Mouse (Mus musculus): Measurements from ENCODE around the gene Myo1d. TPM values are rescaled to one million over a fixed set of nuclear protein-coding genes. Genes with fewer than 3 reads are reported as not detected.

The Myo1d gene
- polyA plus RNA-seq, 1 experiment from 2014 or later, result 50.1 TPM

DNA sequence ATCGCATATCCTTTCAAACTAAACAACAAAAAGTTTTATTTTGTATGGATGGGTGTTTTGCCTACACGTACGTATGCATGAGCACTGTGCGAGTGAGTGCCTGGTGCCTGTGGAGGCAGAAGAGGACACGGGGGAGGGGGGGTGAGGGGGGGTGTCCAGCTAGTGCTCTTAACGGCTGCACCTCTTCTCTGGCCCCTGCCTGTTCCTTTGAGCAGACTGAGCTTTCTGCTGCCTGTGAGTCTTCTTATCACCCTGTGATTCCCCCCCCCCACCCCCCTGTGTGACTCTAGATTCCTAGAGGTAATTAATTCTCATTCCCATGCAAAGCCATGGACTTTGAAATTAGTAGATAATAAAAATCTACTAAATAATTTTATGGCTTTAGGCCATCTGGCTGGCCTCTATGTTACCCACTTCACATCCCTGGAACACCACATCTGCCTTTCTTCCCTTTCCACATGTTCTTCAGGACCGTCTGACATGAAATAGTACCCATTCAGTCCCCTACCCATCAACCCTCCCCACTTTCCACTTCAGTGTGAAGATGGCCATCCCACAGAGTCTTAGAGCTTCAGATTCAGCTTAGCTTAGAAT is 9.9 kb upstream of the Myo1d start:
- Histone ChIP-seq H3K9ac (ENCODE audit: low read length) (no peak overlapping the region), H3K4me2 (ENCODE audit: low read length) (no peak overlapping the region), H3K27me3 (replicated peaks; ENCODE audit: control insufficient read depth, insufficient read depth, low read length) (no peaks in the 10 kb centered on the region), H3K4me3 (ENCODE audit: low read depth, low read length) (no peak overlapping the region), H3K9me3 (ENCODE audit: control insufficient read depth, low read length) (no peaks in the 10 kb centered on the region), H3K27ac (ENCODE audit: low read depth) (no peak overlapping the region), H3K36me3 (ENCODE audit: control insufficient read depth, insufficient read depth, low read length) (no peaks in the 10 kb centered on the region), H3K4me1 (replicated peaks; ENCODE audit: control insufficient read depth, insufficient read depth, low read length) (peaks cover 8% of the 10 kb centered on the region; the same call in 1 of the 2 replicates)
- no peak for DNase-seq (ENCODE audit: low spot score)
- ATAC-seq (replicated peaks; ENCODE audit: low FRiP score, low TSS enrichment, low read depth), result no peak; the same call in 1 of the 2 replicates
- 44% methylated on average over 7 of the region's 7 CpGs for WGBS

DNA sequence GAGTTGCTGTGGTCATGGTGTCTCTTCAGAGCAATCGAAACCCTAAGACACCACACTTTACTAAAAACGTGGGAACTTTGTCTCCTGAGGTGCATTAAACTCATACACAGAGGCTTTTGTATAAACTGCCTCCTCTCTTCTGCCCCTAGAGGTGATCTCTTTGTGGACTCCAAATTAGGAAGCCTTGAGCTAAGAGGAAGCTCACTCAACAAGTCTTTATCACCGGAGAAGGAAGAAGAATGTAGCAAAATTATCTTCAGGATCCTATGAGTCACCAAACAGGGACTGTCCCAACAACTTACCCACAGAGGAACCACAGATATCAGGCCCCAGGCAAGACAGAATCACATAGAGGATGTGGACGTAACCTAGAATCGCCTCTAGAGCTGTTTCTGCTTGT is 5.8 kb upstream of the Myo1d start:
- WGBS, result 83% methylated on average over 5 of the region's 5 CpGs
- ATAC-seq (replicated peaks; ENCODE audit: low FRiP score, low TSS enrichment, low read depth), result no peak
- Histone ChIP-seq H3K4me1 (replicated peaks; ENCODE audit: control insufficient read depth, insufficient read depth, low read length) (peaks cover 8% of the 10 kb centered on the region; the same call in 1 of the 2 replicates), H3K27ac (ENCODE audit: low read depth) (no peak overlapping the region), H3K9me3 (ENCODE audit: control insufficient read depth, low read length) (no peaks in the 10 kb centered on the region), H3K4me3 (ENCODE audit: low read depth, low read length) (no peak overlapping the region), H3K4me2 (ENCODE audit: low read length) (no peak overlapping the region), H3K9ac (ENCODE audit: low read length) (no peak overlapping the region), H3K27me3 (replicated peaks; ENCODE audit: control insufficient read depth, insufficient read depth, low read length) (no peaks in the 10 kb centered on the region), H3K36me3 (ENCODE audit: control insufficient read depth, insufficient read depth, low read length) (no peaks in the 10 kb centered on the region)
- no peak for DNase-seq (ENCODE audit: low spot score)

- Histone ChIP-seq H3K4me2 (ENCODE audit: low read length) (no peak overlapping the region), H3K27me3 (replicated peaks; ENCODE audit: control insufficient read depth, insufficient read depth, low read length) (no peaks in the 10 kb centered on the region), H3K36me3 (ENCODE audit: control insufficient read depth, insufficient read depth, low read length) (no peaks in the 10 kb centered on the region), H3K9me3 (ENCODE audit: control insufficient read depth, low read length) (no peaks in the 10 kb centered on the region), H3K27ac (ENCODE audit: low read depth) (peak overlapping the region; percentile 75; the same call in 1 of the 2 replicates), H3K4me1 (replicated peaks; ENCODE audit: control insufficient read depth, insufficient read depth, low read length) (peaks cover 5% of the 10 kb centered on the region), H3K4me3 (ENCODE audit: low read depth, low read length) (no peak overlapping the region), H3K9ac (ENCODE audit: low read length) (no peak overlapping the region)
- ATAC-seq (replicated peaks; ENCODE audit: low FRiP score, low TSS enrichment, low read depth) (peak; percentile 77), DNase-seq (ENCODE audit: low spot score) (peak; percentile 65)
- WGBS, result 5% methylated on average over 3 of the region's 3 CpGs
Observed at GRCm38 (mm10) chr11:80784294-80784743, 4.5 kb upstream of the Myo1d start.

GRCm38 (mm10) chr11:80783460-80783859 is 3.6 kb upstream of the Myo1d start:
- Histone ChIP-seq H3K27me3 (replicated peaks; ENCODE audit: control insufficient read depth, insufficient read depth, low read length) (no peaks in the 10 kb centered on the region), H3K9me3 (ENCODE audit: control insufficient read depth, low read length) (no peaks in the 10 kb centered on the region), H3K4me1 (replicated peaks; ENCODE audit: control insufficient read depth, insufficient read depth, low read length) (peaks cover 4% of the 10 kb centered on the region), H3K4me3 (ENCODE audit: low read depth, low read length) (no peak overlapping the region), H3K36me3 (ENCODE audit: control insufficient read depth, insufficient read depth, low read length) (no peaks in the 10 kb centered on the region), H3K4me2 (ENCODE audit: low read length) (no peak overlapping the region), H3K27ac (ENCODE audit: low read depth) (peak overlapping the region; percentile 75), H3K9ac (ENCODE audit: low read length) (no peak overlapping the region)
- WGBS, result 45% methylated on average over 7 of the region's 7 CpGs
- DNase-seq (ENCODE audit: low spot score) (no peak), ATAC-seq (replicated peaks; ENCODE audit: low FRiP score, low TSS enrichment, low read depth) (no peak)

GRCm38 (mm10) chr11:80781535-80781934 is 1.7 kb upstream of the Myo1d start:
- Histone ChIP-seq H3K9me3 (ENCODE audit: control insufficient read depth, low read length) (no peaks in the 10 kb centered on the region), H3K4me2 (ENCODE audit: low read length) (no peak overlapping the region), H3K27me3 (replicated peaks; ENCODE audit: control insufficient read depth, insufficient read depth, low read length) (no peaks in the 10 kb centered on the region), H3K9ac (ENCODE audit: low read length) (no peak overlapping the region), H3K4me1 (replicated peaks; ENCODE audit: control insufficient read depth, insufficient read depth, low read length) (peaks cover 8% of the 10 kb centered on the region), H3K27ac (ENCODE audit: low read depth) (no peak overlapping the region), H3K4me3 (ENCODE audit: low read depth, low read length) (no peak overlapping the region), H3K36me3 (ENCODE audit: control insufficient read depth, insufficient read depth, low read length) (no peaks in the 10 kb centered on the region)
- DNase-seq (ENCODE audit: low spot score), result no peak
- no peak for ATAC-seq (replicated peaks; ENCODE audit: low FRiP score, low TSS enrichment, low read depth)
- WGBS, result 89% methylated on average over 2 of the region's 2 CpGs

DNA sequence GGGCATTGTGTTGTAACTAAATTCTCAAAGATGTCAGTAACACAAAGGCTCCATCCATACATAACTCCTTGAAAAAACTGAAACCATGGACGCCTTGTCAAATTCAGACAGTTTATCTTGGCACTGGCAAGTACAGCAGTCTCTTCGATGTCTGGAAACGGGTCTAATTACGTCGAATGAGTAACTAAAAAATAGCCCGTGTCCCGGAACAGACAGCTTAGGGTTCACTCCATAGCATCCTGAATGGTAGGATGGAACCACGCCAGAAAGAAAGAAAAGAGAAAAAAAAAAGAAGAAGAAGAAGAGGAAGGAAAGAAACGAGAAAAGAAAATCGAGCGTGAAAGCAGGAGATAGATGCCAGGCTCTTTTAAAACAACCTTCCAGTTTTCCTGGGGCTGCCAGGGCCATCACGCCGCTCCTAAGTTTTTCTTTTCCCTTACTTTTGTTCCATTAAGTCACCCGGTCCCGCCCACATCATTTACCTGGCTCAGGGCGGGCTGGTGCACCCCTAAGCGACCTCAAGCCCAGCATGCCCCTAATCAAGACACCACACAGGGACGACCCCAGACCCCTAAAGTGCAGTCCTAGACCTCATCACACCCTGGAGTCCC is 804 bp downstream of the Myo1d start:
- DNase-seq (ENCODE audit: low spot score) (no peak), ATAC-seq (replicated peaks; ENCODE audit: low FRiP score, low TSS enrichment, low read depth) (no peak)
- Histone ChIP-seq H3K9me3 (ENCODE audit: control insufficient read depth, low read length) (no peaks in the 10 kb centered on the region), H3K36me3 (ENCODE audit: control insufficient read depth, insufficient read depth, low read length) (no peaks in the 10 kb centered on the region), H3K9ac (ENCODE audit: low read length) (peak overlapping the region; percentile 60), H3K4me2 (ENCODE audit: low read length) (peak overlapping the region; percentile 85), H3K4me3 (ENCODE audit: low read depth, low read length) (peak overlapping the region; percentile 70), H3K27ac (ENCODE audit: low read depth) (no peak overlapping the region), H3K27me3 (replicated peaks; ENCODE audit: control insufficient read depth, insufficient read depth, low read length) (no peaks in the 10 kb centered on the region), H3K4me1 (replicated peaks; ENCODE audit: control insufficient read depth, insufficient read depth, low read length) (peaks cover 8% of the 10 kb centered on the region)
- WGBS, result 3% methylated on average over 18 of the region's 18 CpGs

DNA sequence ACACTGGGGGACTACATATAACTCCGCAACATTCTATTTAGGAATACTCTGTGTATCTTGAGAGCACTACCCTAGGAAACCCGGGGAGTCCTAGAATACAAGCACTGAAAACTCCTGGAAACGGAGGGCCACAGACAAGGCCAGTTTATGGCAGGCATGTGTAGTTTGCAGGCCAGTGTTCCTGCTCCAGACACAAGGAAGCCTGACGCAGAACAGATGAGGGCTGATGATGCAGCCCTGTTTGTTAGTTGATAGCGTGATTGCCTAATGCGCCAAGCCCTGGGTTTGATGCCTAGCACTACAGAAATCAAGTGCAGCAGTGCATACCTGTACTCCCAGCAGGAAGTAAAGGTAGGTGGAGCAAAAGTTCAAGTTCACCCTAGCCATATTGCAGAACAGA is 1.7 kb downstream of the Myo1d start:
- ATAC-seq (replicated peaks; ENCODE audit: low FRiP score, low TSS enrichment, low read depth) (no peak), DNase-seq (ENCODE audit: low spot score) (peak; percentile 54)
- Histone ChIP-seq H3K9ac (ENCODE audit: low read length) (no peak overlapping the region), H3K27me3 (replicated peaks; ENCODE audit: control insufficient read depth, insufficient read depth, low read length) (no peaks in the 10 kb centered on the region), H3K9me3 (ENCODE audit: control insufficient read depth, low read length) (no peaks in the 10 kb centered on the region), H3K4me1 (replicated peaks; ENCODE audit: control insufficient read depth, insufficient read depth, low read length) (peaks cover 8% of the 10 kb centered on the region), H3K4me2 (ENCODE audit: low read length) (peak overlapping the region; percentile 85), H3K36me3 (ENCODE audit: control insufficient read depth, insufficient read depth, low read length) (no peaks in the 10 kb centered on the region), H3K4me3 (ENCODE audit: low read depth, low read length) (no peak overlapping the region), H3K27ac (ENCODE audit: low read depth) (no peak overlapping the region)
- 47% methylated on average over 6 of the region's 6 CpGs for WGBS

DNA sequence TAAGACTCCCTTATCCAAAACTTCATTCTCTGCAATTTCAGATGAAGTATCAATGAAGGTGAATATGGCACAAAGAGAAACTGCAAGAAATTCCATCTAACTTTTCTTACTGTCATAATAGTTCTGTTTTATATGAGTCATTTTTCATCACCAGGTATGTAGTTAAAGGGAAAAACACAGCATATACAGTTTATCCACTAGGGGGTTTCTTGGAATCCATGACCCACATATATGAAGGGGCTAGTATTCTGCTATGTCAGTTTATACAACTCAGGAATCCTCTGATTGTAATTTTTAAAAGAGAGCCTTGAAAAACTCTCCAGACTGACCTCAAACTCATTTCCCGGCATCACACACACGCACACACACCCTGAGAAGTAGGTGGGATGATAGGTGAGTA is 2.1 kb downstream of the Myo1d start:
- H3K27me3 ChIP-seq (replicated peaks; ENCODE audit: control insufficient read depth, insufficient read depth, low read length), result no peaks in the 10 kb centered on the region
- H3K9ac ChIP-seq (ENCODE audit: low read length), result no peak overlapping the region
- H3K4me3 ChIP-seq (ENCODE audit: low read depth, low read length), result no peak overlapping the region
- peaks cover 8% of the 10 kb centered on the region for H3K4me1 ChIP-seq (replicated peaks; ENCODE audit: control insufficient read depth, insufficient read depth, low read length)
- DNase-seq (ENCODE audit: low spot score) (no peak), ATAC-seq (replicated peaks; ENCODE audit: low FRiP score, low TSS enrichment, low read depth) (no peak)
- no peaks in the 10 kb centered on the region for H3K9me3 ChIP-seq (ENCODE audit: control insufficient read depth, low read length)
- no peaks in the 10 kb centered on the region for H3K36me3 ChIP-seq (ENCODE audit: control insufficient read depth, insufficient read depth, low read length)
- no peak overlapping the region for H3K27ac ChIP-seq (ENCODE audit: low read depth)
- 71% methylated on average over 2 of the region's 2 CpGs for WGBS
- peak overlapping the region; percentile 85 for H3K4me2 ChIP-seq (ENCODE audit: low read length)

- Histone ChIP-seq H3K9me3 (ENCODE audit: control insufficient read depth, low read length) (no peaks in the 10 kb centered on the region), H3K4me1 (replicated peaks; ENCODE audit: control insufficient read depth, insufficient read depth, low read length) (peaks cover 8% of the 10 kb centered on the region), H3K4me3 (ENCODE audit: low read depth, low read length) (no peak overlapping the region), H3K4me2 (ENCODE audit: low read length) (no peak overlapping the region), H3K27me3 (replicated peaks; ENCODE audit: control insufficient read depth, insufficient read depth, low read length) (no peaks in the 10 kb centered on the region), H3K9ac (ENCODE audit: low read length) (no peak overlapping the region), H3K27ac (ENCODE audit: low read depth) (no peak overlapping the region), H3K36me3 (ENCODE audit: control insufficient read depth, insufficient read depth, low read length) (no peaks in the 10 kb centered on the region)
- no peak for DNase-seq (ENCODE audit: low spot score)
- 67% methylated on average over 3 of the region's 3 CpGs for WGBS
- no peak for ATAC-seq (replicated peaks; ENCODE audit: low FRiP score, low TSS enrichment, low read depth)
Observed at GRCm38 (mm10) chr11:80775535-80775934, 4.3 kb downstream of the Myo1d start.

All from intestine, embryonic 14.5 days (tissue).